Mouse (Mus musculus) heart, embryonic 13.5 days (tissue): ENCODE data around the gene Ttc23. TPM values are rescaled to one million over a fixed set of nuclear protein-coding genes. Genes with fewer than 3 reads are reported as not detected.

ENCODE experiments used
- ATAC-seq: fragments of 200-750 bp; cut with Nextera tagmentation; 2 replicates; pipeline ENCODE4 v1.8.0; 2017; ENCODE audit warnings: moderate TSS enrichment; ENCODE audit not compliant: insufficient number of reproducible peaks, low FRiP score, low TSS enrichment; ENCODE audit errors: extremely low read depth
- H3K27ac ChIP-seq: fragments of 300-500 bp; sonication (generic); replicated peaks from 2 replicates; pipeline ENCODE4 v1.5.1; 2015; ENCODE audit warnings: moderate library complexity, mild to moderate bottlenecking, inconsistent platforms
- H3K27me3 ChIP-seq: fragments of 300-500 bp; sonication (generic); replicated peaks from 2 replicates; pipeline ENCODE4 v1.6.1; 2015; ENCODE audit warnings: mild to moderate bottlenecking, inconsistent platforms
- H3K36me3 ChIP-seq: fragments of 300-500 bp; sonication (generic); 2 replicates; pipeline ENCODE4 v1.6.1; 2015; ENCODE audit warnings: mild to moderate bottlenecking, inconsistent platforms
- H3K4me1 ChIP-seq: fragments of 300-500 bp; sonication (generic); 2 replicates; pipeline ENCODE4 v1.6.1; 2015; ENCODE audit warnings: inconsistent platforms
- H3K4me2 ChIP-seq: fragments of 300-500 bp; sonication (generic); 2 replicates; pipeline ENCODE4 v1.6.1; 2015; ENCODE audit warnings: inconsistent platforms, mild to moderate bottlenecking, moderate library complexity
- H3K4me3 ChIP-seq: fragments of 300-500 bp; sonication (generic); 2 replicates; pipeline ENCODE4 v1.5.1; 2015; ENCODE audit warnings: moderate library complexity, mild to moderate bottlenecking, inconsistent platforms
- H3K9ac ChIP-seq: fragments of 300-500 bp; sonication (generic); 2 replicates; pipeline ENCODE4 v1.6.1; 2015; ENCODE audit warnings: inconsistent platforms, mild to moderate bottlenecking, moderate library complexity
- H3K9me3 ChIP-seq: fragments of 300-500 bp; sonication (generic); 2 replicates; pipeline ENCODE4 v1.6.1; 2016; ENCODE audit warnings: inconsistent platforms
- WGBS: fragments of 180-500 bp; shearing (Covaris S2); methylation state at CpG from one replicate; pipeline ENCODE4 v1.1.7; 2015; ENCODE audit warnings: mixed read lengths; 5-methylcytosine and 5-hydroxymethylcytosine counted together
- polyA plus RNA-seq: library from polyadenylated mRNA; unstranded; fragments of >200 nt; fragmentation: Nextera tagmentation; extraction: Ambion mirVana; gene quantifications from 2 replicates; pipeline ENCODE4 v1.2.1, GENCODE M21; 2015

Gene Ttc23
- polyA plus RNA-seq, 1 experiment from 2014 or later: 16.0 TPM

GRCm38 (mm10) chr7:67749441-67750239, 102.4 kb downstream of the Ttc23 start:
- Histone ChIP-seq H3K4me1 (0 out of 2 replicates have a peak, but pooled peaks cover 8% of the 10 kb centered on the region), H3K9ac (no peak overlapping the region), H3K27ac (no peak overlapping the region), H3K27me3 (no peaks in the 10 kb centered on the region), H3K4me3 (no peak overlapping the region), H3K36me3 (peaks cover 5% of the 10 kb centered on the region), H3K4me2 (no peak overlapping the region), H3K9me3 (no peaks in the 10 kb centered on the region)
- 79% methylated on average over 4 of the region's 4 CpGs for WGBS
- no peak for ATAC-seq

- H3K4me1 ChIP-seq: peaks cover 8% of the 10 kb centered on the region
- WGBS: 58% methylated on average over 11 of the region's 11 CpGs
- H3K36me3 ChIP-seq: no peaks in the 10 kb centered on the region
- H3K27ac ChIP-seq: no peak overlapping the region
- no peak overlapping the region for H3K9ac ChIP-seq
- no peak overlapping the region for H3K4me3 ChIP-seq
- H3K27me3 ChIP-seq: peaks cover 15% of the 10 kb centered on the region
- no peak for ATAC-seq
- H3K4me2 ChIP-seq: no peak overlapping the region
- no peaks in the 10 kb centered on the region for H3K9me3 ChIP-seq
These were observed 107.4 kb downstream of the Ttc23 start for GRCm38 (mm10) chr7:67754606-67755005.

- Histone ChIP-seq H3K4me1 (peaks cover 11% of the 10 kb centered on the region), H3K9me3 (no peaks in the 10 kb centered on the region), H3K27me3 (peaks cover 20% of the 10 kb centered on the region), H3K36me3 (no peaks in the 10 kb centered on the region), H3K27ac (no peak overlapping the region), H3K9ac (no peak overlapping the region), H3K4me2 (no peak overlapping the region), H3K4me3 (no peak overlapping the region)
- no peak for ATAC-seq
- 81% methylated on average over 7 of the region's 7 CpGs for WGBS
These were observed 108.2 kb downstream of the Ttc23 start for GRCm38 (mm10) chr7:67755366-67755765.

- Histone ChIP-seq H3K27me3 (peaks cover 33% of the 10 kb centered on the region), H3K4me2 (no peak overlapping the region), H3K36me3 (no peaks in the 10 kb centered on the region), H3K9ac (no peak overlapping the region), H3K4me3 (no peak overlapping the region), H3K9me3 (no peaks in the 10 kb centered on the region), H3K4me1 (peaks cover 11% of the 10 kb centered on the region), H3K27ac (no peak overlapping the region)
- no peak for ATAC-seq
- 79% methylated on average over 5 of the region's 5 CpGs for WGBS
These were observed 109.4 kb downstream of the Ttc23 start for GRCm38 (mm10) chr7:67756636-67757035.

- WGBS: 2% methylated on average over 19 of the region's 19 CpGs
- H3K36me3 ChIP-seq: no peaks in the 10 kb centered on the region
- no peaks in the 10 kb centered on the region for H3K9me3 ChIP-seq
- H3K27me3 ChIP-seq: peaks cover 38% of the 10 kb centered on the region
- H3K4me2 ChIP-seq: peak overlapping the region; percentile 99
- no peak for ATAC-seq
- peak overlapping the region; percentile 70 for H3K4me3 ChIP-seq
- H3K27ac ChIP-seq: no peak overlapping the region
- H3K4me1 ChIP-seq: peaks cover 11% of the 10 kb centered on the region
- H3K9ac ChIP-seq: peak overlapping the region; percentile 76
These were observed 111.3 kb downstream of the Ttc23 start for GRCm38 (mm10) chr7:67758506-67758857.

- WGBS: under 1% methylated on average over 83 of the region's 92 CpGs
- Histone ChIP-seq H3K27me3 (peaks cover 38% of the 10 kb centered on the region), H3K27ac (peak overlapping the region; percentile 30), H3K4me3 (peak overlapping the region; percentile 70), H3K9me3 (no peaks in the 10 kb centered on the region), H3K36me3 (no peaks in the 10 kb centered on the region), H3K4me2 (peak overlapping the region; percentile 99), H3K9ac (peak overlapping the region; percentile 76), H3K4me1 (peaks cover 11% of the 10 kb centered on the region)
- ATAC-seq: peak; percentile 48; the same call in 1 of the 2 replicates
These were observed 111.8 kb downstream of the Ttc23 start for GRCm38 (mm10) chr7:67758858-67759628.

- Histone ChIP-seq H3K27ac (peak within 1 kb of the TSS; percentile 30), H3K36me3 (no peaks in the 10 kb centered on the region), H3K27me3 (peaks cover 38% of the 10 kb centered on the region), H3K9me3 (no peaks in the 10 kb centered on the region), H3K9ac (peak within 1 kb of the TSS; percentile 76), H3K4me3 (peak within 1 kb of the TSS; percentile 70), H3K4me1 (peaks cover 11% of the 10 kb centered on the region), H3K4me2 (peak within 1 kb of the TSS; percentile 99)
- ATAC-seq: peak; percentile 72
- under 1% methylated on average over 35 of the region's 37 CpGs for WGBS
These were observed 112.4 kb downstream of the Ttc23 start, which contains the start of gene Synm for GRCm38 (mm10) chr7:67759629-67759995. Gene Synm (minus strand): TSS chr7:67759742.

GRCm38 (mm10) chr7:67763625-67764024, 116.4 kb downstream of the Ttc23 start:
- no peaks in the 10 kb centered on the region for H3K36me3 ChIP-seq
- H3K27ac ChIP-seq: no peak overlapping the region
- H3K27me3 ChIP-seq: peaks cover 30% of the 10 kb centered on the region
- no peak overlapping the region for H3K4me2 ChIP-seq
- no peak for ATAC-seq
- H3K4me1 ChIP-seq: peaks cover 8% of the 10 kb centered on the region
- no peaks in the 10 kb centered on the region for H3K9me3 ChIP-seq
- no peak overlapping the region for H3K4me3 ChIP-seq
- no peak overlapping the region for H3K9ac ChIP-seq
- 39% methylated on average over 3 of the region's 3 CpGs for WGBS

GRCm38 (mm10) chr7:67768125-67768524, 120.9 kb downstream of the Ttc23 start:
- peaks cover 8% of the 10 kb centered on the region for H3K27me3 ChIP-seq
- 0 out of 2 replicates have a peak, but pooled peaks cover 3% of the 10 kb centered on the region for H3K4me1 ChIP-seq
- no peak overlapping the region for H3K4me2 ChIP-seq
- no peak overlapping the region for H3K9ac ChIP-seq
- no peak for ATAC-seq
- no peaks in the 10 kb centered on the region for H3K36me3 ChIP-seq
- H3K4me3 ChIP-seq: no peak overlapping the region
- no peaks in the 10 kb centered on the region for H3K9me3 ChIP-seq
- WGBS: 57% methylated on average over 3 of the region's 3 CpGs
- no peak overlapping the region for H3K27ac ChIP-seq

- Histone ChIP-seq H3K4me2 (no peak overlapping the region), H3K4me3 (no peak overlapping the region), H3K27ac (no peak overlapping the region), H3K4me1 (0 out of 2 replicates have a peak, but pooled peaks cover 3% of the 10 kb centered on the region), H3K27me3 (peaks cover 8% of the 10 kb centered on the region), H3K9ac (no peak overlapping the region), H3K36me3 (no peaks in the 10 kb centered on the region), H3K9me3 (0 out of 2 replicates have a peak, but pooled peaks cover 3% of the 10 kb centered on the region)
- WGBS: 86% methylated on average over 5 of the region's 5 CpGs
- no peak for ATAC-seq
These were observed 122.3 kb downstream of the Ttc23 start for GRCm38 (mm10) chr7:67769487-67769886.

- no peak overlapping the region for H3K4me2 ChIP-seq
- H3K36me3 ChIP-seq: no peaks in the 10 kb centered on the region
- 0 out of 2 replicates have a peak, but pooled peaks cover 3% of the 10 kb centered on the region for H3K4me1 ChIP-seq
- no peaks in the 10 kb centered on the region; the same call in 1 of the 2 replicates for H3K27me3 ChIP-seq
- H3K9me3 ChIP-seq: 0 out of 2 replicates have a peak, but pooled peaks cover 3% of the 10 kb centered on the region
- no peak overlapping the region for H3K9ac ChIP-seq
- 80% methylated on average over 9 of the region's 9 CpGs for WGBS
- H3K27ac ChIP-seq: no peak overlapping the region
- no peak for ATAC-seq
- no peak overlapping the region for H3K4me3 ChIP-seq
These were observed 125.0 kb downstream of the Ttc23 start for GRCm38 (mm10) chr7:67772231-67772630.
